Mouse (Mus musculus) testis, adult 2 months (tissue): ENCODE measurements around the gene Thra.

Experiments
- CTCF ChIP-seq: fragments of 200-500 bp; IDR thresholded peaks from 2 replicates; pipeline ENCODE4 v1.5.1; 2012; ENCODE audit warnings: low read depth, mild to moderate bottlenecking, inconsistent platforms, low read length, moderate library complexity; ENCODE audit not compliant: control insufficient read depth, insufficient read depth, insufficient replicate concordance
- POLR2A ChIP-seq: fragments of 200-500 bp; IDR thresholded peaks from 2 replicates; pipeline ENCODE4 v1.6.1; 2012; ENCODE audit warnings: low read depth, mild to moderate bottlenecking, inconsistent platforms, low read length, moderate library complexity; ENCODE audit not compliant: control insufficient read depth

GRCm38 (mm10) chr11:98809457-98810290 lies 69.2 kb downstream of the Thra start:
- TF ChIP-seq POLR2A = peak; percentile 99
- no peak for TF ChIP-seq CTCF
